In the genomic region with DNA sequence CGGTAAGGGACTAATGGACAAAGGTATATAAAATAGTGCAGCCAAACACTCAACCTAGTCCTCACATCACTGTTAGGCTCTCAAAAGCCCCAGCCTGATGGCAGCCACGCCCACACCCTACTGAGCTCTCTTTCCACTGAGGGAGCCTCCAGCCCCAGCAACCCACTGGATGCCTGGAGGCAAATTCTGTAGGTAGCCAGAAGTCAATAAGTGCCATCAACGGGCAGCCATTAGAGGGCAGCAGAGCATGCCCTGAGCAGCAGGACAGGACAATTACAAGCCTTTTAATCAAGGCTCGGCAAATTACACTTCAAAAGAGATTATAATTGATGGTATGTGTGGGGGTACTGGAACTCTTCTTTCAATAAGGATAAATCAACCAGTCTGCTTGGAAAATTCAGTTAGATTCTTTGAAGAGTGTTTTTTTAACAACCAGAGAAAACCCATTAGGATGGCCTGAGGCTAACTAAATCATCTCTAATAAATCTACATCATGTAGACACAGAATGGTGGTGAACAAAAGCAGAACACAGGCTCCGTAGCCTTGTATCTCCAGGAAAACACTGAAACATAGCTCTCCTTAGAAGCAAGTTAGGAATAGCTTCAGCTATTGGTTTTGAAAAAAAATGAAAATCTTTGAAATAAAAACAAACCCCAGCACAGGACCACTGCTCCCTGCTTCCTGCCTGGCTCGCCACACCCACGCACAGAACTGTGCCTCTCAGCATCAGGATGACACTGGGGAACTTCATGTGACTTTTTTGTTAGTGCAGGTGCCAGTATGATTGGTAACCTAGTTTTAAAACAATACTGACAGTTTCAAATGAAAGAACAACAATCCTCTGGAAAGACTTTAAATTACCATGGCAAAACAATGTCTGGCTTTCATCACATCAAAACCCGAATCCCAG, we compare ENCODE assay signal across 8 mouse cellular contexts. TPM values are rescaled to one million over a fixed set of nuclear protein-coding genes. Genes with fewer than 3 reads are reported as not detected.
DNase-seq lines count a peak whose midpoint lies in the region; ATAC-seq lines count a peak whose summit lies in the region.

No protein-coding gene starts in this region.

- no peak overlapping the region for H3K4me3 ChIP-seq in midbrain, embryonic 14.5 days (replicated peaks; ENCODE audit: low read depth, low read length)

- 38% methylated on average over 8 of the region's 8 CpGs for WGBS in midbrain, embryonic 14.5 days

- no peaks in the 10 kb centered on the region for H3K4me1 ChIP-seq in midbrain, embryonic 14.5 days (ENCODE audit: control insufficient read depth, insufficient read depth, low read length)

- intact Hi-C loops in heart, postnatal 25 days (cut with DNase I): loop anchor here (1.0 kb wide), 1 partner anchor 91 kb away; no protein-coding TSS in a partner anchor
- intact Hi-C loops in heart, postnatal 14 days (cut with DNase I): loop anchor here (1.0 kb wide), 1 partner anchor 92 kb away; no protein-coding TSS in a partner anchor

- H3K9me3 ChIP-seq in midbrain, embryonic 14.5 days (ENCODE audit: control insufficient read depth, low read length): no peaks in the 10 kb centered on the region

- DNase-seq in heart, adult 18-20 months: peak; percentile 57 to 75
- no peak for DNase-seq in heart, postnatal 25 days (ENCODE audit: low spot score)
- peak; percentile 11 for DNase-seq in T-cell, adult 2 months (ENCODE audit: low spot score)
- peak; percentile 68 to 73 for DNase-seq in heart, postnatal 14 days
- peak; percentile 79 for DNase-seq in kidney, postnatal 25 days
- peak; percentile 78 for DNase-seq in midbrain, embryonic 14.5 days

- H3K4me2 ChIP-seq in midbrain, embryonic 14.5 days (ENCODE audit: low read length): no peak overlapping the region

- H3K27me3 ChIP-seq in midbrain, embryonic 14.5 days (ENCODE audit: control insufficient read depth, insufficient read depth, low read length): no peaks in the 10 kb centered on the region

- ATAC-seq in common myeloid progenitor, adult 5-6 weeks (replicated peaks; ENCODE audit: low read depth, poor library complexity, severe bottlenecking): peak; percentile 96
- ATAC-seq in midbrain, embryonic 14.5 days (ENCODE audit: low FRiP score, low TSS enrichment): peak; percentile 63; the same call in 1 of the 2 replicates
- no peak for ATAC-seq in monocyte, adult 5-6 weeks (replicated peaks; ENCODE audit: insufficient number of reproducible peaks, low FRiP score, low TSS enrichment, poor library complexity, severe bottlenecking)

- H3K36me3 ChIP-seq in midbrain, embryonic 14.5 days (ENCODE audit: control insufficient read depth, insufficient read depth, low read length): peaks cover 5% of the 10 kb centered on the region; the same call in 1 of the 2 replicates

- H3K27ac ChIP-seq in midbrain, embryonic 14.5 days (replicated peaks; ENCODE audit: low read depth, low read length): peak overlapping the region; percentile 43

- H3K9ac ChIP-seq in midbrain, embryonic 14.5 days (replicated peaks; ENCODE audit: low read length): no peak overlapping the region

RNA-seq across cellular contexts. Expression of gene Sestd1, which starts 30.4 kb away (rescaled TPM):
- 10 to 100 TPM; 16.9 to 17.2 TPM for total RNA-seq in heart, adult 18-20 months (2021)
- 10 to 100 TPM; 20.3 to 21.2 TPM for total RNA-seq in heart, postnatal 25 days (2021)
- total RNA-seq in common myeloid progenitor, adult 5-6 weeks (2017): 14.4 and 22.2 TPM in 2 replicates
- 10 to 100 TPM; 23.5 to 25.0 TPM for total RNA-seq in heart, postnatal 14 days (2021)
- 43.5 and 52.2 TPM in 2 replicates for polyA plus RNA-seq in midbrain, embryonic 14.5 days (2014; fragmentation: Nextera tagmentation; extraction: Ambion mirVana)
- total RNA-seq in monocyte, adult 5-6 weeks (2017): 12.2 to 21.1 TPM (median 19.7 TPM) in 3 replicates
